Mouse (Mus musculus) megakaryocyte, embryonic 14.5 days (primary cell): ENCODE measurements around the gene Gm49661. TPM values are rescaled to one million over a fixed set of nuclear protein-coding genes. Genes with fewer than 3 reads are reported as not detected.

Experiments
- H3K27me3 ChIP-seq: replicated peaks from 2 replicates; pipeline ENCODE3; 2012; ENCODE audit warnings: inconsistent platforms
- H3K36me3 ChIP-seq: replicated peaks from 2 replicates; pipeline ENCODE3; 2012; ENCODE audit warnings: low read length, inconsistent platforms, mixed read lengths
- H3K4me1 ChIP-seq: 2 replicates; pipeline ENCODE4 v1.6.1; 2012; ENCODE audit warnings: inconsistent platforms
- H3K4me3 ChIP-seq: replicated peaks from 2 replicates; pipeline ENCODE3; 2012; ENCODE audit warnings: moderate library complexity, mild to moderate bottlenecking, inconsistent platforms
- H3K9me3 ChIP-seq: 2 replicates; pipeline ENCODE4 v1.6.1; 2012; ENCODE audit warnings: inconsistent platforms
- FLI1 ChIP-seq: IDR thresholded peaks from 2 replicates; pipeline ENCODE4 v1.6.1; 2012; ENCODE audit warnings: low read length, inconsistent platforms, mixed read lengths
- GATA1 ChIP-seq: IDR thresholded peaks from 3 replicates; pipeline ENCODE4 v1.6.1; 2012; ENCODE audit warnings: mixed read lengths, low read length, inconsistent platforms, borderline replicate concordance
- polyA plus RNA-seq: library from polyadenylated mRNA; stranded (reverse); fragments of >175 nt; gene quantifications from 2 replicates; pipeline ENCODE4 v1.2.3, GENCODE M21; 2012; ENCODE audit warnings: low replicate concordance; ENCODE audit not compliant: insufficient read depth

The Gm49661 gene
- polyA plus RNA-seq, 1 experiment = not detected

- no peak for TF ChIP-seq FLI1
- Histone ChIP-seq H3K36me3 (peaks cover 30% of the 10 kb centered on the region), H3K9me3 (no peaks in the 10 kb centered on the region), H3K4me1 (peaks cover 68% of the 10 kb centered on the region), H3K4me3 (peak overlapping the region; percentile 96), H3K27me3 (no peaks in the 10 kb centered on the region)
These were observed 2.6 kb downstream of the Gm49661 start for GRCm38 (mm10) chr8:84966603-84967002.

- no peak for TF ChIP-seq GATA1
- no peak for TF ChIP-seq FLI1
- peaks cover 30% of the 10 kb centered on the region for H3K36me3 ChIP-seq
- peaks cover 60% of the 10 kb centered on the region for H3K4me1 ChIP-seq
- peak overlapping the region; percentile 96 for H3K4me3 ChIP-seq
- H3K9me3 ChIP-seq = no peaks in the 10 kb centered on the region
- no peaks in the 10 kb centered on the region for H3K27me3 ChIP-seq
These were observed 3.4 kb downstream of the Gm49661 start for GRCm38 (mm10) chr8:84965731-84966291.

- Histone ChIP-seq H3K9me3 (no peaks in the 10 kb centered on the region), H3K27me3 (no peaks in the 10 kb centered on the region), H3K4me1 (peaks cover 43% of the 10 kb centered on the region), H3K4me3 (no peak overlapping the region), H3K36me3 (peaks cover 37% of the 10 kb centered on the region)
- no peak for TF ChIP-seq FLI1
- no peak for TF ChIP-seq GATA1
These were observed 5.3 kb downstream of the Gm49661 start for GRCm38 (mm10) chr8:84963952-84964351.

- peaks cover 66% of the 10 kb centered on the region for H3K36me3 ChIP-seq
- H3K4me3 ChIP-seq = no peak overlapping the region
- peaks cover 2% of the 10 kb centered on the region for H3K4me1 ChIP-seq
- no peak for TF ChIP-seq GATA1
- no peak for TF ChIP-seq FLI1
- no peaks in the 10 kb centered on the region for H3K27me3 ChIP-seq
- no peaks in the 10 kb centered on the region for H3K9me3 ChIP-seq
These were observed 9.4 kb downstream of the Gm49661 start for GRCm38 (mm10) chr8:84959811-84960210.

GRCm38 (mm10) chr8:84956768-84957167 is 12.5 kb downstream of the Gm49661 start:
- no peak for TF ChIP-seq GATA1
- TF ChIP-seq FLI1 = no peak
- H3K9me3 ChIP-seq = no peaks in the 10 kb centered on the region
- peaks cover 9% of the 10 kb centered on the region for H3K4me1 ChIP-seq
- peaks cover 14% of the 10 kb centered on the region for H3K27me3 ChIP-seq
- no peak overlapping the region for H3K4me3 ChIP-seq
- peaks cover 50% of the 10 kb centered on the region for H3K36me3 ChIP-seq

GRCm38 (mm10) chr8:84952612-84953255 is 16.5 kb downstream of the Gm49661 start:
- H3K4me1 ChIP-seq = peaks cover 9% of the 10 kb centered on the region
- peak overlapping the region; percentile 80 for H3K4me3 ChIP-seq
- H3K36me3 ChIP-seq = peaks cover 20% of the 10 kb centered on the region
- H3K9me3 ChIP-seq = no peaks in the 10 kb centered on the region
- TF ChIP-seq GATA1 (no peak), FLI1 (no peak)
- H3K27me3 ChIP-seq = peaks cover 42% of the 10 kb centered on the region

- H3K36me3 ChIP-seq = no peaks in the 10 kb centered on the region
- peaks cover 69% of the 10 kb centered on the region for H3K27me3 ChIP-seq
- peaks cover 32% of the 10 kb centered on the region for H3K4me1 ChIP-seq
- H3K4me3 ChIP-seq = no peak overlapping the region
- H3K9me3 ChIP-seq = no peaks in the 10 kb centered on the region
- TF ChIP-seq GATA1 (no peak), FLI1 (no peak)
These were observed 19.5 kb downstream of the Gm49661 start for GRCm38 (mm10) chr8:84949753-84950152.

GRCm38 (mm10) chr8:84947241-84947545 is 22.0 kb downstream of the Gm49661 start:
- no peaks in the 10 kb centered on the region for H3K36me3 ChIP-seq
- H3K9me3 ChIP-seq = no peaks in the 10 kb centered on the region
- peaks cover 30% of the 10 kb centered on the region for H3K4me1 ChIP-seq
- peaks cover 75% of the 10 kb centered on the region for H3K27me3 ChIP-seq
- H3K4me3 ChIP-seq = no peak overlapping the region
- TF ChIP-seq FLI1 (no peak), GATA1 (no peak)

GRCm38 (mm10) chr8:84946528-84947240 is 22.5 kb downstream of the Gm49661 start, which contains the start of gene Rtbdn:
Gene Rtbdn, plus strand, starts transcription at chr8:84946991.
- peak within 1 kb of the TSS; percentile 65 for H3K4me3 ChIP-seq
- H3K27me3 ChIP-seq = peaks cover 75% of the 10 kb centered on the region
- no peaks in the 10 kb centered on the region for H3K9me3 ChIP-seq
- no peaks in the 10 kb centered on the region for H3K36me3 ChIP-seq
- TF ChIP-seq GATA1 (no peak), FLI1 (no peak)
- peaks cover 30% of the 10 kb centered on the region for H3K4me1 ChIP-seq

- Histone ChIP-seq H3K27me3 (peaks cover 73% of the 10 kb centered on the region), H3K9me3 (no peaks in the 10 kb centered on the region), H3K4me3 (peak overlapping the region; percentile 65), H3K36me3 (no peaks in the 10 kb centered on the region), H3K4me1 (peaks cover 30% of the 10 kb centered on the region)
- TF ChIP-seq GATA1 = no peak
- TF ChIP-seq FLI1 = no peak
These were observed 23.4 kb downstream of the Gm49661 start for GRCm38 (mm10) chr8:84945633-84946527.
